Mouse (Mus musculus) liver, adult 10 weeks (tissue): ENCODE results near the gene Gm815. TPM values are rescaled to one million over a fixed set of nuclear protein-coding genes. Genes with fewer than 3 reads are reported as not detected.

ENCODE experiments used
- polyA plus RNA-seq: library from polyadenylated mRNA; stranded (reverse); fragments of 350-450 nt; fragmentation: Illumina TruSeq; extraction: RNeasy Lipid Tissue Mini Kit (QIAGEN cat#74804); gene quantifications from one replicate; pipeline ENCODE4 v1.2.3, GENCODE M21; 2014; ENCODE audit warnings: low read depth, low replicate concordance

Gm815 gene
- not detected for polyA plus RNA-seq

DNA sequence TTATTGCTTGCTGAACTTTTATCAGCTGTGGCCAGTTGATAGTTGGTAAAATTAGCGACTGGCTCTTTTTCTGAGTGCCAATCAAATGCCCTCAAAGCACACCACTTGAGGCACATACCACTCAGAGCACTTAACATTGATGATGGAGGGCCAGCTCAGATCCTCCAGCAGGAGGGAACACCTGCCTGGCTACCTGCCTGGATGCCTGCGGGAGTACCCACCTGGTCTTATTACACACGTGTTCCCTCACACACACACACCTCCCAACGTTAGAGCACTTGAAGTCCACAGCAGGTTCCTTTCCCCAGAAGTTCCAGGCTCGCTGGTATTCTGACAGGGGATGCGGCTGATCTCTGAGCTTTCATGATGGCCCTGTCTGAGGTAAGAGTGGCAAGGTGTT lies at the start of gene Gm815:
TSS of gene Gm815 (plus strand) at position 266 of the 400 bp plus-strand sequence.

